Mouse (Mus musculus) midbrain, embryonic 15.5 days (tissue): ENCODE results near the gene Mindy1. TPM values are rescaled to one million over a fixed set of nuclear protein-coding genes. Genes with fewer than 3 reads are reported as not detected.
"Not testable (repeated sequence)": the region's sequence is repeated elsewhere in the genome, so short reads cannot be mapped to it uniquely, and the experiment has no call there.

Experiments
- ATAC-seq: fragments of 200-750 bp; cut with Nextera tagmentation; replicated peaks from 2 replicates; pipeline ENCODE4 v1.8.0; 2017; ENCODE audit warnings: moderate TSS enrichment
- H3K27ac ChIP-seq: fragments of 300-500 bp; sonication (generic); 2 replicates; pipeline ENCODE4 v1.5.1; 2015; ENCODE audit warnings: mild to moderate bottlenecking, inconsistent platforms
- H3K27me3 ChIP-seq: fragments of 300-500 bp; sonication (generic); replicated peaks from 2 replicates; pipeline ENCODE4 v1.6.1; 2015; ENCODE audit warnings: inconsistent platforms
- H3K36me3 ChIP-seq: fragments of 300-500 bp; sonication (generic); replicated peaks from 2 replicates; pipeline ENCODE4 v1.6.1; 2015; ENCODE audit warnings: inconsistent platforms
- H3K4me1 ChIP-seq: fragments of 300-500 bp; sonication (generic); 2 replicates; pipeline ENCODE4 v1.6.1; 2015; ENCODE audit warnings: inconsistent platforms
- H3K4me2 ChIP-seq: fragments of 300-500 bp; sonication (generic); 2 replicates; pipeline ENCODE4 v1.6.1; 2015; ENCODE audit warnings: inconsistent platforms, mild to moderate bottlenecking, moderate library complexity
- H3K4me3 ChIP-seq: fragments of 300-500 bp; sonication (generic); 2 replicates; pipeline ENCODE4 v1.5.1; 2015; ENCODE audit warnings: mild to moderate bottlenecking, inconsistent platforms
- H3K9ac ChIP-seq: fragments of 300-500 bp; sonication (generic); 2 replicates; pipeline ENCODE4 v1.6.1; 2015; ENCODE audit warnings: mild to moderate bottlenecking, inconsistent platforms
- H3K9me3 ChIP-seq: fragments of 300-500 bp; sonication (generic); 2 replicates; pipeline ENCODE4 v1.6.1; 2016; ENCODE audit warnings: inconsistent platforms
- WGBS: fragments of 180-500 bp; shearing (Covaris S2); methylation state at CpG from one replicate; pipeline ENCODE4 v1.1.7; 2015; ENCODE audit warnings: mixed read lengths; 5-methylcytosine and 5-hydroxymethylcytosine counted together
- polyA plus RNA-seq: library from polyadenylated mRNA; unstranded; fragments of >200 nt; fragmentation: Nextera tagmentation; extraction: Ambion mirVana; gene quantifications from 2 replicates; pipeline ENCODE4 v1.2.1, GENCODE M21; 2015

The Mindy1 gene
- polyA plus RNA-seq, 1 experiment from 2014 or later = 43.7 TPM

DNA sequence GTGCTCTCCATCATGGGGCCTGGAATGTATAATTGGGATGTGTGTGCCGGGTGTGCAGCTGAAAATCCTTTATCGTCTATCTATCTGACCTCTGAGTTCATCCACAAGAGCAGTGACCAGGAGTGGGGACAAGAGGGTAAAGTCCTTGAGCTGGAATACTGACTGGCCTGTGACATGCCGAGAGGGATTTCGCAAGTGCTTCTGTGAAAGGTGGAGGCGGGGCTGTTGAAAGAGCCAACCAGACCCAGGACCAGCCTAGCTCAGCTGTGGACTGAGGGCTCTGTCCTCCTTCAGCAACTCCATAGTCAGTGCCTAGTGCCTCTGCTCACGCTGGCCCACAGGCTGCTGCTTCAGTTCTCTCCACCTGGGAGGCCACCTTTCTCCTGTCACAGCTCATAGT, 37.4 kb downstream of the Mindy1 start:
- Histone ChIP-seq H3K4me3 (no peak overlapping the region), H3K36me3 (peaks cover 35% of the 10 kb centered on the region), H3K4me2 (no peak overlapping the region), H3K9ac (no peak overlapping the region), H3K27me3 (no peaks in the 10 kb centered on the region), H3K27ac (no peak overlapping the region), H3K4me1 (peaks cover 30% of the 10 kb centered on the region), H3K9me3 (no peaks in the 10 kb centered on the region)
- no peak for ATAC-seq
- 27% methylated on average over 6 of the region's 6 CpGs for WGBS

DNA sequence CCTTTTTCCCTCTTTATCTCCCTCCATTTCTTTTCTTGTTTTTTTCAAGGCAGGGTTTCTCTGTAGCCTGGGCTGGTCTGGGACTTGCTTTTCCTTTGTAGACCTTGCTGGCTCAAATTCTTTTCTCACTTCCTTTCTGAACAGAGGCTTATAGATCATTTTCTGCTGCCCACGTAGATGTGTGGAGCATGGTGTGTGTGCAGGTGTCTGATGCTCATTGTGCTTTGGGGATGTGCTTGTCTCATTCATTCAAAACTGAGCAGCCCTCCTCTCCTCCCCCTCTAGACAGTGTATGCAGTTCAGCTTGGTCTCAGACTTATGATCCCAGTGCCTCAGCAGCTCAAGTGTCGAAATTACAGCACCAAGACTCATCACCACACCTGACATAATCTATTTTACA, 38.0 kb downstream of the Mindy1 start:
- H3K9me3 ChIP-seq = no peaks in the 10 kb centered on the region
- no peaks in the 10 kb centered on the region for H3K27me3 ChIP-seq
- H3K4me3 ChIP-seq = no peak overlapping the region
- no peak overlapping the region for H3K4me2 ChIP-seq
- WGBS = 77% methylated on average over 2 of the region's 2 CpGs
- H3K9ac ChIP-seq = no peak overlapping the region
- no peak for ATAC-seq
- peaks cover 29% of the 10 kb centered on the region for H3K4me1 ChIP-seq
- peaks cover 39% of the 10 kb centered on the region for H3K36me3 ChIP-seq
- no peak overlapping the region for H3K27ac ChIP-seq

DNA sequence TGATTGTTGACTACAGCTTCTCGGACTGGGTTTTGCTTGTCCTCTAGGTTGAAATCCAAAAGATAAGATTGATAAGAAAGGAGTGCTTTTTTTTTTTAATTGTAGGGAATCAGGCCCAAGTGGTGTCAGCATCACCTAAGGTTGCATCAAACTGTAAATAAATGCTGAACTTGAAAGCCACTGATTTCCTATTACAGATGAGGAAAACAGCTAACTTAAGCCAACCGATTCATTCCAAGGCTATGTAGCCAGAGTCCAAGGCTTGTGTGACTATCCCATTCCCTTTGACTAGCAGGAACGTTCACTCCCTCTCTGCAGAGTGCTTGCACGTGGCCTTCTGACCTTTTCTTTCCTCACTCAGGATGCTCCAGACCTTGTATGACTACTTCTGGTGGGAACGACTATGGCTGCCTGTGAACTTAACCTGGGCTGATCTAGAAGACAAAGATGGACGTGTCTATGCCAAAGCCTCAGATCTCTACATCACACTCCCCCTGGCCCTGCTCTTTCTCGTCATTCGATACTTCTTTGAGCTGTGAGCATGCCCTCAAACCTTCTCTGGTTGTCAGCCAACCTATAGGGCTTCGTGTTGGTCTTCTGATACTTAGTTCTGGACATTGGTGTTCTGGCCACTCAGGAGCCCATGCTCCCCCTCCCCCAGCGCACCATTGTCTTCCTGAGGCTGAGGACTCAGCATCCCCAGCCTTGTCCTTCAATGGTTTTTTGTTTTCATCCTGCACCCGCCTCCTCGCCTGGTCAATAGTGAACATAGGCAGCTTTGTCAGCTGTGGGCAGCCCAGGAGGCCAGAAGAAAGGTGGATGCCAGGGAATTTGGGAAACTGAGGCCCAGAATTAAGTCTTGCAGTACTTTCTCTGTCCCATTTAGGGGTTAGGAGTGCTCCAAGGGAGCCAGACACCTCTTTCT, 38.8 kb downstream of the Mindy1 start:
- Histone ChIP-seq H3K4me3 (no peak overlapping the region), H3K36me3 (peaks cover 47% of the 10 kb centered on the region), H3K27me3 (no peaks in the 10 kb centered on the region), H3K4me1 (peaks cover 21% of the 10 kb centered on the region), H3K4me2 (no peak overlapping the region), H3K27ac (no peak overlapping the region), H3K9me3 (no peaks in the 10 kb centered on the region), H3K9ac (no peak overlapping the region)
- ATAC-seq = no peak
- 79% methylated on average over 12 of the region's 12 CpGs for WGBS

DNA sequence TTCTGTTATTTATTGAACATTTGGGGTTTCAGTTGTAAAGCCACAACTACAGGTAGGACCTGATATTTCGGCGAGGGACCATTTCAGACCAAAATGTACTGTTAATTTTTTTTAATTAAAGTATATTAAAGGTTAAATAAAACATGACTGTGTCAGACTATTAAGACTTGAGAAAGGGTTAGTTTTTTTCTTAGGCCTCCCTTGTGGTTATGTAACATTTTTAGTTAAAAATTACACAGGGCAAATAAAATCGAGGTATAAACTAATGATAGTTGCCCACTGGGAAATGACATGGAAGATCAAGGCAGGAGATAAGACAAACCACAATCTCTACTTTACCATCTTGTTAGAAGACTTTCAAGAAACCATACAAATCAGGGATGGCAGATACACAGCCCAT, 42.3 kb downstream of the Mindy1 start:
- 98% methylated on average over 3 of the region's 3 CpGs for WGBS
- H3K36me3 ChIP-seq = peaks cover 78% of the 10 kb centered on the region
- no peak overlapping the region for H3K9ac ChIP-seq
- H3K4me2 ChIP-seq = no peak overlapping the region
- ATAC-seq = no peak
- H3K4me3 ChIP-seq = no peak overlapping the region
- no peaks in the 10 kb centered on the region; the same call in 1 of the 2 replicates for H3K4me1 ChIP-seq
- no peak overlapping the region for H3K27ac ChIP-seq
- H3K27me3 ChIP-seq = no peaks in the 10 kb centered on the region
- no peaks in the 10 kb centered on the region for H3K9me3 ChIP-seq

DNA sequence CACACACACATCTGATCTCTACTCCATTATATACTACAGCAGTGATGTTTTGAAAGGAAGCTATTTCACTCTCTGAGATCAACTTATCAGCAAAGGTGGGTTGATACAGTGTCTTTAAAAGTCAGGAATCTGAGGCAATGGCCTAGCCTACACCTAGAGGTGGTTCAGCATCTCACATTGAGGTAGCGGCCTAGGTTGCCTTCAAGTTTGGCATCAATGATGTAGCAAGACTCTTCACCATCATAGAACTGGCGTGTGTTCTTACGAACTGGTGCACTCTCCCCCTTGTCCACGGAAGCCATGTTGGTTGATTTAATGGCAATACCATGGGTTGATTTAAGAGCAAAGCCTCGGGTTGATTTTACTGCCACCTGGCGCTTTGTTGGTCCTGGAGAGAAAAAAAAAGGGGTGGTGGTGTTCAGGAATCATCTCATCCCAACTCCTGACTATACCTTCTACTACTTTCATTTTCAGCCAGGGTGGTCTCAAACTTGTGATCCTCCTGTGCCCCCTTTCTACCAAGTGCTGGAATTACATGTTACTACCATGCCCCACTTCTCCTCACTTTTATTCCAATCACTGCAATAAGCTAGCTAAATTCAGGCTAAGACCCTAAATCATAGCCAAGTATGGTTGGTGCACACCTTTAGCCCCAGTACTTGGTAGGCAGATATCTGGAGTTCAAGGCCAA, 43.5 kb downstream of the Mindy1 start:
- no peak for ATAC-seq
- no peak overlapping the region for H3K27ac ChIP-seq
- H3K36me3 ChIP-seq = peaks cover 84% of the 10 kb centered on the region
- no peak overlapping the region for H3K9ac ChIP-seq
- H3K4me2 ChIP-seq = no peak overlapping the region
- 95% methylated on average over 6 of the region's 6 CpGs for whole genome bisulfite sequencing
- no peaks in the 10 kb centered on the region for H3K4me1 ChIP-seq
- H3K9me3 ChIP-seq = no peaks in the 10 kb centered on the region
- H3K4me3 ChIP-seq = no peak overlapping the region
- H3K27me3 ChIP-seq = no peaks in the 10 kb centered on the region

DNA sequence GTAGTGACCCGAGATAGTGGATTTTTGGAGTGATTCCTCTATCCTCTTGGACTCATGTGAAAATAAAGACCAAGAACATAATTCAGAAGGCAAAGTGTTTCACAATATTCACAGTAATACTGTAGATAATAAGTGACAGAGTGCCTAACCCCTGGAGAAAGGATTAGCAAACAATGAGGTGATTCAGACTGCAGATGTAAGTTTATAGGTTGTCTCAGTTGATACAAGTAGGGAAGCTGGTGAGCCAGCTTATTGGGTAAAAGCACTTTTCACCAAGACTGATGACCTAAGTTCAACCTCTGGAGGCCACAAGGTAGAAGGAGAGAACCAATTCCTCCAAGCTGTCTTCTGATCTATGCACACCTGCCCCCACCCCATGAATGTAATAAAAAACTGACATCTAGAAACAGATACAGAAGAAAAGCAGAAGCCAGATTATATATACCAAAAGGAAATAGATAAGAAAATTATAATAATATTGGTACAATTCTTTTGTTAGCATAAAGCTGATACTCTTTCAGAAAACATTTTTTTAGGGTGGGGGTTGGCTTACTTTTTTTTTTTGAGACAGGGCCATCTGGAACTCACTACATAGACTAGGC, 47.8 kb downstream of the Mindy1 start:
- ATAC-seq = no peak
- no peak overlapping the region for H3K27ac ChIP-seq
- H3K4me1 ChIP-seq = no peaks in the 10 kb centered on the region
- H3K4me3 ChIP-seq = no peak overlapping the region
- WGBS = 92% methylated on average over 1 of the region's 1 CpGs
- peaks cover 76% of the 10 kb centered on the region for H3K36me3 ChIP-seq
- no peak overlapping the region for H3K9ac ChIP-seq
- H3K9me3 ChIP-seq = no peaks in the 10 kb centered on the region
- H3K4me2 ChIP-seq = no peak overlapping the region
- no peaks in the 10 kb centered on the region for H3K27me3 ChIP-seq

DNA sequence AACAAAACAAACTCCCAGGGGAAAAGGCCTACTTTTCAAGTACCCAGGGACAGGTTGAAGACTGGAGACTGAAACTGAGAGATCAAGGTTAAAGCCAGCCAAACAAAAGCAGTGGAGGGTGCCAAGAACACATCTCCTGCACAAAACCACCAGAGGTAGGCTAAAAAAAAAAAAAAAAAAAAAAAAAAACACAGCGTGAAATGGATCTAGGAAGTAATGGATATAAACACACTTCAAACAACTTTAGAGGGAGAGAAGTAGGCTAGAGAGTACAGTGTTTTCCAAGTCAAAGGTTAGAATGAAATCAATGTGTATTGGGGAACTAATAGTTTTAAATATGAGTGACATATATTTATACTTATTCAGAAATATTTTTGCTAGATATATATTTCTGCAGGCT, 50.4 kb downstream of the Mindy1 start:
- no peak for ATAC-seq
- Histone ChIP-seq H3K27me3 (no peaks in the 10 kb centered on the region), H3K4me3 (no peak overlapping the region), H3K27ac (no peak overlapping the region), H3K4me1 (no peaks in the 10 kb centered on the region), H3K4me2 (no peak overlapping the region), H3K9me3 (no peaks in the 10 kb centered on the region), H3K9ac (no peak overlapping the region), H3K36me3 (peaks cover 74% of the 10 kb centered on the region)
- WGBS = 100% methylated on average over 1 of the region's 1 CpGs

DNA sequence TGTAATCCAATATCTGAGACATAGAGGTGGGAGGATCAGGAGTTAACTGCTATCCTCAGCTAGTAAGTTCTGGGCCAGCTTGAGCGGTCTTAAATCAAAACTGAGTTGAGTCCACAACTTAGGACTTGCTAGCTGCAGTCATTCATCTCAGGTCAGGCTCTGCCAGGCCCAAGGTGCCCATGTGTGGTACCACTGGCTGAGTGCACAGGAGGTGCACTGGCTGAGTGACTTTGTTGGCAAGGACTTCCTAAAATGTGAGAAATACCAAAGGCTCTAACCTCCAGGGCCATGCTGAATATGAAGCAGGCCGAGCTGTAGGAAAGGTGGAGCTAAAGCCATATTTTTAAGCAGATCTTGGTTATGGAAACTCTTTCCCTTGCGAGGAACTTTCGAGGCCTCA, 56.2 kb downstream of the Mindy1 start:
- no peak overlapping the region for H3K9ac ChIP-seq
- H3K4me2 ChIP-seq = no peak overlapping the region
- ATAC-seq = no peak
- H3K27me3 ChIP-seq = no peaks in the 10 kb centered on the region
- H3K4me3 ChIP-seq = no peak overlapping the region
- H3K4me1 ChIP-seq = no peaks in the 10 kb centered on the region
- WGBS = 98% methylated on average over 4 of the region's 4 CpGs
- no peak overlapping the region for H3K27ac ChIP-seq
- no peaks in the 10 kb centered on the region for H3K9me3 ChIP-seq
- H3K36me3 ChIP-seq = peaks cover 90% of the 10 kb centered on the region

DNA sequence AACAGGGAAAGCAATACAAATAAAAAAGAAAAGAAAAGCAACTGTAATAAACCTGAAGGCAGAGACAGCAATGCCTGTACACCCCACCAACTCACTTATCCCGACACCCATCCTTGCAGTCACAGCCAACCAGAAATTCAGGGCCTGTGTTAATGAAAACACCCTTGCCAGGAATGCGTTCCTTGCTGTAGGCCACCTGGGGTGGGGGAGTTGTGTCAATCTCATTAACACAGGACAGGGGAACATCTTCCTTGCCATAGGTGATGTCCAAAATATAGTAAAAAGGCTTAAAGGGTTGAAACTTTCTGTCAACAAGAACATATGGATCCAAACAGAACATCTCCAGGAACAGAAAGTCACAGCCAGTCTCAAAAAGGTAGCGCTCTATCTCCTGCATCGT, 57.1 kb downstream of the Mindy1 start:
- H3K9me3 ChIP-seq = no peaks in the 10 kb centered on the region
- H3K27ac ChIP-seq = no peak overlapping the region
- WGBS = 93% methylated on average over 4 of the region's 4 CpGs
- H3K9ac ChIP-seq = no peak overlapping the region
- H3K4me2 ChIP-seq = no peak overlapping the region
- no peaks in the 10 kb centered on the region for H3K4me1 ChIP-seq
- H3K4me3 ChIP-seq = no peak overlapping the region
- no peak for ATAC-seq
- H3K27me3 ChIP-seq = no peaks in the 10 kb centered on the region
- peaks cover 90% of the 10 kb centered on the region for H3K36me3 ChIP-seq

DNA sequence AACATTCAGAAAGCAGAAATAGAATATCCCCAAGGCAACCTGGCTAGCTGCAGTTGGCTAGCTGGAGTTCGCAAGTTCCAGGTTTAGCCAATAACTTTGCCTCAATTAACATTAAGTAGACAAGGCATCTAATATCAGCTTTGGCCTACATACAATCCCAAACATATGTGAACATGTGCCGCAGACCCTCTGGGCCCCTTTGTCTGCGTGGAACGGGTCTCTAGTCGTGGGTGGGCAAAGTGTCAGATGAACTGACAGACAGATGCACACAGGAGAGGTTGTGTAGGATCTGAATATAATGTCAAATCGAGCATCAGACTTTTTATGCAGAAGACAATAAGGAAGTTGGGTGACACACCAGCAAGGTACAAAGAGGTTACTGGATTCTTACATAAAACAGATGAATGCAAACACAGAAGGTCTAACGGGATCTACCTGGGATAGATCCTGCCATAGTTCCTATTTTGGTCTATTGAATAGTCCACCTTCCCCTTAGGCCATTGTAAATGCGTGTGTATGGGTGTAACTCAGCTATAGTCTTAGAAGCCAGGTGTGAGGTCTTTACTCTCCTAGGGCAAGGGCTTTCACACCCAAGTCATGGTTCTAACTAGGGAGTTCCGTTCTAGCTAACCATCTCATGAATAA, 62.3 kb downstream of the Mindy1 start:
- peaks cover 77% of the 10 kb centered on the region for H3K36me3 ChIP-seq
- not testable (repeated sequence) for H3K4me3 ChIP-seq, ATAC-seq, H3K9ac ChIP-seq, H3K27ac ChIP-seq, H3K4me2 ChIP-seq, H3K4me1 ChIP-seq, H3K27me3 ChIP-seq, H3K9me3 ChIP-seq
- WGBS = 95% methylated on average over 9 of the region's 9 CpGs
